Mouse (Mus musculus): ENCODE data around the gene Acsl3.

Gene Acsl3

DNA sequence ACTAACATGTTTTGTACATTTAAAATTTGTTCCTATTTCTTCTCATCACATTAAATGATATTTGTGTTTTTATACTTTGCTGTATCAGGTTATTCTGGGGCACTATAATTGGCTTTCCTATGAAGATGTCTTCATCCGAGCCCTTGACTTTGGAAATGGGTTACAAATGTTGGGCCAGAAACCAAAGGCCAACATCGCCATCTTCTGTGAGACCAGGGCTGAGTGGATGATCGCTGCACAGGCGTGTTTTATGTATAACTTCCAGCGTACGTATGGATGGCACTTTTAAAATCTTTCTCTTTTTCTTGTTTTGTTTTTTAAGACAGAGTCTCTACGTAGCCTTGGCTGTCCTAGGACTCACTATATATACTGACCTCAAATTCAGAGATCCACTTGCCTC, 30.5 kb downstream of the Acsl3 start:
- no peak for DNase-seq

DNA sequence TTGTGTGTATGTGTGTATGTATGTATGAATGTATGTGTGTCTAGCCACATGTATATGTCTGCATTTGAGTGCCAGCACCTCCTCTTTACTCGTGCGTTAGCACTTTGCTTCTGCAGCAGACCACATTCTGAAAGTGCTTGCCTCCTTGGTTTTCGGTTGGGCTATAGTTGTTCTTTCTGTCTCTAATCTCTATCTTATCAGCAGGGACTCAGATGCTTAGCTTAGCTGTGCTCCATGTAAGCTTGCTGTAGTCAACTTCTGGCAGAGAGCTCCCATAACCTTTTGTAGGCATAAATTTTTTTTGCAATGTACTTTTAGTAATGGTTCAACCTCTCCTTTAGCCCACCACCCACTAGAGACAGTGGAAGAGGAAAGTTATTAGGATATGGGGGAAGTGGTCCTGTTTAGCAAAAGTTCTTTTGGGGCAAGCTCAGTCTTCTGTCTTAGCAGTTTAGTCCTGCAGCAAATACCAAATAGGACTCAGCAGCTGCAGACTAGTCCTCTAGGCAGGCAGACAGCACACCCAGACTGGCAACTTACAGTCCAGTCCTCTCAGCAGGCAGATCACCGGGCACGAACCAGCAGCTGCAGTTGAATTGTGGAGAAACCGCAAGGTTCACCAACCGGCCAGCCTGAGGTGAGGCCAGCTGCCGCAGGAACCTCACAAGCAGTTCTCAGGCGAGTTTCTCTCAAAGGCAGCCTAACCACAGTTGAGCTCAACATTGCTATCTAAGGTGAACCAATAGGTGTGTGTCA, 37.1 kb downstream of the Acsl3 start:
- DNase-seq: no peak

DNA sequence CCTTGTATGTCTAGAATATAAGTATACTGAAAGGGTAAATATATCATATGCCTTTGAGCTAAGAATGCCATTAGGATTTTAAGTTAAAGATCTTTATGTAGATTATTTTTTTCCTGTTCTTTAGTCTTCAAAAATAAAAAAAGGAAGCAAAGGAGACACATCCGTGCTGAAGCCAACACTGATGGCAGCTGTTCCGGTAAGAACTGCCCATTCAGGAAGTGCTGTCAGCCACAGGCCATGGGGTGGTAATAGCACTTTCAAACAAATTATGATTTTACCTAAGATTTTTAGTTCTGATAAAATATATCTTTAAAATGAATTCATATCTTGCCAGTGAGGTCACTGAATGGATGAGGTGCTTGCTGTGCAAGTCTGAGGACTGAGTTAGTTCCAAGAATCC, 38.7 kb downstream of the Acsl3 start:
- no peak for DNase-seq

DNA sequence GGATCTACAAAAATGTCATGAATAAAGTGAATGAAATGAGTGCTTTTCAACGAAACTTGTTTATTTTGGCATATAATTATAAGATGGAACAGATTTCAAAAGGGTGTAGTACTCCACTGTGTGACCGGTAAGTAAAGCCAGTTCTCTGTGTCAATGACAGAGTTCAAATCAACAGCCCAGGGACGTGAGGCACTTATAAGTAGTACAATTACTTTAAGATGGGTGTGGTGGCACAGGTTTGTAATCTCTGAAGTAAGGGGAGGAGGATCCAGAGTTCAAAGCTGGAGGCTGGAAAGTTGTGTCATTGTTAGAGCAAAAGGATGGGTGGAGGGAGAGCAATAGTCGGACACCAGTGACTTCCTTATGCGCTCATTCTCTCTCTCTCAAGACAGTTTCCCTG, 39.3 kb downstream of the Acsl3 start:
- DNase-seq: no peak

DNA sequence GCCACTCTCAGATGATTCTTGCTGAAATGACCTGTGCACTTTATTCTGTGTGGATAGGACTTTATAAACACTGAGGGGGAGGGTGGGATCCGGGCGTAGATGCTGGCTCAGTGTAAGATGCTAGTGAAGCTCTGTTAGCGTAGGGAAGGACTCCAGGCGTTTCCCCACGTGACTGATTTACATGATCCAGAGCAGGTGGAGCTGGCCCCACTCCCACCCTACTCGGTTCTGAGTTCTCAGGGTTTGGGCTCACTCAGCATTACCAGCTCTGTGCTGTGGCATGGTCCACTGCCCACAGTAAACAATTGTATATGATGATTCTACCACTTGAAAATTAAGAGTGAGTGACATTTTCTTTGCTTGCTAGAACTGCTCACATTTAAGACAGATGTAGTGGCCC, 40.5 kb downstream of the Acsl3 start:
- no peak for DNase-seq

DNA sequence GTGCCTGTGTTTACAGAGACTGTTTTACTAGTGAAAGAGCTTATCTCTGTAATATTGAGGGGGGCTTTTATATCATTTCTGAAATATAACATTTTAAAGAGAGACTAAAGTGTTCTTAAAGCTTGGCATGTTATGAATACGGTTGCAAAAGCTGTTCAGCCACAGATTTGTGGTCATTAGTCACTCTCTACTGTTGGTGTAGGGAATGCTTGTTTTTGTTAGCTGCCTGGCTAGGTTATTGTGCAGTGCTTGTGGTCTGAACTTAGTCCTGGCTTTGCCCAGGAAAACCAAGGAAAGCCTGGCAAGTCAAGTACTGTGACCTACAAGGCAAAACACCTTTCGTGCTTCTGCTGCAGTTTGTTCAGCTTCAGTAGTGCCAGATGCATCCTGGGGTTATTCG, 44.1 kb downstream of the Acsl3 start:
- no peak for DNase-seq

DNA sequence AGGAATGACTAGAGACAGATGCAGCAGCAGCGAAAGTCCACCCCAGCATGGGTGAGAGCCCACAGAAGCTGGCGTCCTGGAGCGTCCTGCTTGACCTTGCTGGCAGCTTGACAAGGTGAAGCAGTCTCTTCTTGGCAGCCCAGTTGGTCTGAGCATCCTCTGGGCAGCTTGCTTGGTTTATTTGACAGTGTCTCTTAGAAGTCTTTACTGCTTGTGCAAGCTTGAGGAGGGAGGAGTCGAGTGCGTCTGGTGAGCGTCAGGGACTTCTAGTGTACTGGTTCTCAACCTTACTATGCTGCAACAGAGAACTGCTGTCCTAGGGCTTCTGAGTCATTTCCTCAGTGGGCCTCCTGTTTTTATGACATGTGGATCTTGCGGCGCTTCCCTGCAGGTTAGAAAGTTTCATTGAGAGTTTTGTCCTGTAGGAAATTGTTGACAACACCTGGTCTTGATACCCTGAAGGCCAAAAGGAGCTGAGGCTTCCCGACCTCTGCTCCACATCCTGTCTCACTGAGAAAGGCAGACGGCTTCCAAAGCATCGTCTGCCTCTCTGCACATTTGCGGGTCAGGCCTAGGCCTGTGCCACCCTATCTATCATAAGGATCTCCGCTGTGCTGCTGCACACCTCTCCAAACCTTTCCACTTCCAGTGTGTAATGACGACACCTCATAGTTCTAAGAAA, 44.8 kb downstream of the Acsl3 start:
- no peak for DNase-seq

DNA sequence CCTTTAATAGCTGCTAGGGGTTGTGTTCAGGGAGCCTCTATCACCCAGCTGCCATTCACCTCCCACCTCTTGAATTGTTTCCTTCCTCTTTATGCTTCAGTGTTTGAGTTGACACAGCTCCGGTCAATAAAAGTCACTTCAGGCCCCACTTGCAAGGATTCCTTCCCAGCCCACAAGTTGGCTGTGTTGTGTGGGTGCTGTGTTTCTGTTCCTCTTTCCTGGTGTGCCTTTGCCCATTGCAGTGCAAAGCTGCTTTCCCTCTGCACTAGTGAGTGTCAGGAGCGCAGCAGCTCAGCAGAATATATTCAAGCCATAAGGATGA, 45.3 kb downstream of the Acsl3 start:
- DNase-seq: no peak

DNA sequence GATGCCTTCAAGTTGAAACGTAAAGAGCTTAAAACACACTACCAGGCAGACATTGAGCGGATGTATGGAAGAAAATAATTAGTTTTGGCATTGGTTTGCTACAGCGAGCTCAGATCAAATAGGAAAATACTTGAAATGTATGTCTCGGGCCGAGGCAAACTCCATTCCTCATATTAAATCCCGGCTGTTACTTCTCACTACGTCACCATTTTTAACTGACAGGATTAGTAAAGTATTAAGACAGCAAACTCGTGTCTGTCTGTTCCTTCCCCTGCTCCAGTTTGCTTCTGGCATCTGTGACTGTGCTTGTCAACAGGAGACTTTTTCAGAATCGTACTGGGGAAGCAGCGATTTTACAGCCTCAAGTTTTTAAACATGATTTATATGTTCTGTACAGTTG, 48.7 kb downstream of the Acsl3 start:
- no peak for DNase-seq

DNA sequence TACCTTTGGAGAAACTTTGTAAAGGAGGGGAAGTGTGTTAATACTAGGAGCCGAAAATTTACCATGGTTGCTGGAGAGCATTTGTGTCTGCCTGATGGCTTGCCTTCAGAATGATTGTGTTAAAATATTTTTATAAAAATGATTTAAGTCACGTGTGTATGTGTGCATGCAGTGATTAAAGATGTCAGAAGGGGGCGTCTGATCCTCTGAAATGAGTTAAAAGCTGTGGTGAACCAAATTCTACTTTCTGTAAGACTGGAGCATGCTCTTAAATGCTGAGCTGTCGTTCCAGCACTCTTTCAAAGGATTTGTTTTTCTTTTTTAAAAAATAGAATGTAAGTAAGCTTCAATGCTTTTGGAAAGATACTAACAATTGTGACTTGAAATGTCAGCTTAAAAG, 49.7 kb downstream of the Acsl3 start:
- peak; percentile 9 for DNase-seq

DNA sequence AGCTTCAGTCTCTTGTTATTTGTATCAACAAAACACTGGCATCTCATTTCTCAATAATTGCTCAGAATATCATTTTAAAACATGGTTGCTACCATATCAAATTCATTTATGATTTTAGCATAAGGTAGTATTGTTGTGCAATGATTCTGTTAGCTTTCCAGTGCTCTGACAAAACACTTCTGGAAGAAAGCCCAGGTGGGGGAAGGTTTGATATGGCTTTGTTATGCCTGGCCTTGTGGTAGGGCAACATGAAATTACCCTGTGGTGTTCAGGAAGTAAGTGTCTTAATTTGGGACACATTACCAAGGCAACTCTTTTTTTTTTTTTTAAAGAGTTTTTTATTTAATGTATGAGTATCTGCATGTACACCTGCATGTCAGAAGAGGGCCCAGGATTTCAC, 52.4 kb downstream of the Acsl3 start:
- DNase-seq: no peak

DNA sequence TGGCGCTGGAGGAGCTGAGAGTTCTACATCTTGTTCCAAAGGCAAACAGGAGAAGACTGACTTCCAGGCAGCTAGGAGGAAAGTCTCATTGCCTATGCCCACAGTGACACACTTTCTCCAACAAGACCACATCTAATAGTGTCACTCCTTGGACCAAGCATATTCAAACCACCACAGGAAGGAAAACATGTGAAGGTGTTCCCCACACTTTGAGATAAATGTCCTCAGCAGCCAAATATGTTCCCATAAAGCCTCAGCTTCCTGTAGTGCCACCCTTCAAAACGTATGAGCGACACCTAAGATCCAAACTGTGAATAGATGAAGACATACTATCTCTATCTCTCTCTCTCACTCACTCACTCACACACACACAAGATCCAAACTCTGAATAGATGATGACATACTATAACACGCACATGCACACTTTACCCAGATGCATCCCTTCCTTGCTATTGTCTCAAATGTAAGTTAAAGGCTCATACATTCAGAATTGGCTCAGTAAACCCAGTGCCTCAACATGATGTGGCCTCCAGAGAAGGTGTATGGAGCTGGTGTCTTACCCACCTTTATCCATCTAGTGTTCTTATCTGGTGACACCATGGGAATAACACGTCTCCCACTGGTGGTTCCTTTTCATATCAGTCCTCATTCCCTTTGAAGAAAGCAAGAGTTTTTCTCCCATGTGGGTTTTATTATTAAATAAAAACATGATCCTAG, 53.1 kb downstream of the Acsl3 start:
- DNase-seq: no peak

DNA sequence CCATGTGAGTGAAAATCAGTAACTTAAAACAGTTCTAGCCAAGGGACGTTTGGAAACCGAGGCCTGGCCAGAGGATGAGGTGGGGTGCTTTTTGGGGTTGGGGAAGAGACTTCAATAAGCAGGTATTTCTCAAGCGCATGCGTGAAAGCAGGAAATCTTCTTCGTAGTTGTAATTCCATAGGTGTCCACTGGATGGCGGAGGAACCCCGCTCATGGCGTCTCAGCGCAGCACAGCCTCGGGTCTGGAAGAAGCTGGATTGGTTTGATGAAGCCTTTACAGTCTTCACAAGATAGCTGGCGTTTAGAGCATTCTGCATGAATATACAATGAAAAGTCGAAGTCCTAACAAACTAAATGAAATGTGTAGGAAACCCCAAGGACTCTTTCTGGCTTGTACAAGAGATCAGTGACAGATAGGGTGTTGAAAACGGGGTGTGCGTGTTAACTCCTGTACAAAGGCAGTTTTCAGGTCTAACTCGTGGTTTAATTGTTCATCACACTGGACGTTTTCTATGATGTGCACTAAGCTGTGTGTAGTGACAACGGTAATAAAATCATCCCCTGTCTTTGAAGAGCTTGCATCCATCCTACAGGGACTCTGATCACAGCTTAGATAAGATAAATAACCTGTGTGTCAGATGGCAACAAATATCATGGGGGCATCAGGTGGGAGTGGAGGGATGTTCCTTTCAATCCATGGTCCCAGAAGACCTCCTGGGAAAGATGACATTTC, 67.0 kb downstream of the Acsl3 start:
- DNase-seq: peak; percentile 80

DNA sequence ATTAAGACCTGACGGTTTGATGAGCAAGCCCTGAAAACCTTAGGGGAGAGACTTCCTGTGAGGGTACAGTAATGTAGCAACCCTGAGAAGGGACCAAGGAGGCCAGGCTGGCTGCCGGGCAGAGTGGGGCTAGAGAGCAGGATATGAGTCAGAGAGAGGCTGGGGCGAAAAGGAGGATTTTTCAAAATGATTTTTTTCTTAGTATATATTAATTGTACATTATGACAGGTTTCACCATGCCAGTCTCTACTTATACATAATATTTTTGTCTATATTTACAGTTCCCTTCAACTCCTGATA, 67.5 kb downstream of the Acsl3 start:
- no peak for DNase-seq

DNA sequence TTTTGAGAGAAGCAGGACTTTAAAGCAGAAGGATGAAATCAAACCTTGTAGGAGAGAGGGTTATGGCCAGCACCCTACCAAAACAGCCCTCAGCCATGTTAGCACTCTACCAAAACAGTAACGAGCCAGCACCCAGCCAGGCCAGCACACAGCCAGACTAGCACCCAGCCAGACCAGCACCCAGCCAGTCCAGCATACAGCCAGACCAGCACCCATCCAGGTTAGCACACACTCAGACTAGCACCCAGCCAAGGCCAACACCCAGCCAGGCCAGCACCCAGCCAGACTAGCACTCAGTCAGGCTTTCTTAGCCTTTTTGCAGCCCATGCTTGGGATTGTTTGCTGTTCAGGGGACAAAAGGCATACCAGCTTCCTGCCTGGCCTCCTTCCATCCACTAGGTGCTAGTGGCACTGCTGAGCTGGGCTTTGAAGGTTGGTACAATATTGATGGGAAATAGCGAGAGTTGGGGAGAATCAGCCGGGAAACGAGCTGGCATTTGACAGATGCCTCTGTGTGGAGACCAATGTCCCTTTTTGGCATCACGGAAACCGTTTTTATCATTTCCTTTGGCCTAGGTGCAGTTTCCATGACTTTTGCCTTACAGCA, 68.1 kb downstream of the Acsl3 start:
- DNase-seq: no peak

DNA sequence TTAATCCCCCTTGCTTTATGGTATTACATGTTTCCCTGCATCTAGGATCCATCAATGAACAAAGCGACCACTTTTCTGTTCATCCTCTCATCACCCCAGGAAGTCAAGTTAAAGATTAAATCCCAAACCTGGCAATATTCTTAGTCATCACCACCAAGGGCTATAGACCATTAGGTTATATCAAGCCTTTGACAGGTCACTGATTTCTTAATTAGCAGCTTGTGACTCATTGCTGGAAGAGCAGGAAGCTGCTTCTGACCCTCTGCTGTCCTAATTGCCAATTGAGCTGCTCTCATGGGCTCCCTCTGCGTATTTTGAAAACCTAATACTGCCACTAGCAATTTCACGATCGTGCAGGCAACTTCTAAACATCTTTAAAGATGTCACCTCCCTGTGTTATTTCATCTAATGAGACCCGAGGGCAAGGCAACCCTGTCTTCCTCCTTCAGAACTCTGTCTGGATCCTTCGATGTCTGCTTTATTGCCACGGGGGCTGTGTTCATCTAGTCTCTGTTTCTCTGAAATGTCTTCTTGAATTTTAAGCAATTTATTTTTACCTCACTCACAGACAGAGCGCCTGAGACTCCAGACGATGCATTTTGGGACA, 72.6 kb downstream of the Acsl3 start:
- DNase-seq: no peak

DNA sequence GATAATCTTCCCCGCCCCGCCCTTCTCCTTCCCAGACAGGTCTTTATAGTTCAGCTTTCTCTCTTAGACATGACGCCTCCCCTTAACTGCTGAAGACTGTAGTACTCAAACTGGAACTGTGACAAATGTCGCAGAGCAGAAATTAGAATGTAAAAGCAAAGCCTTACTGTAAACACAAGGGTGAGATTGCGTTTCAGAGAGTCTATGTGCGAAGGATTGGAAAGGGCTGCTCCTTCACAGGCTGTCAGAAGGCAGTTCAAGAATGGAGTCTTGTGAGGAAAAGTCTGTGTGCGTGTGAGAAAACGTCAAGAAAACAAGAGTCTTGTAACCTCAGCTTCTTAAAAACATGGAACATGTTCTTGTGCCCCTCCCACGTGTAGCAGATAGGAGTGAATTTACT, 74.7 kb downstream of the Acsl3 start:
- no peak for DNase-seq

DNA sequence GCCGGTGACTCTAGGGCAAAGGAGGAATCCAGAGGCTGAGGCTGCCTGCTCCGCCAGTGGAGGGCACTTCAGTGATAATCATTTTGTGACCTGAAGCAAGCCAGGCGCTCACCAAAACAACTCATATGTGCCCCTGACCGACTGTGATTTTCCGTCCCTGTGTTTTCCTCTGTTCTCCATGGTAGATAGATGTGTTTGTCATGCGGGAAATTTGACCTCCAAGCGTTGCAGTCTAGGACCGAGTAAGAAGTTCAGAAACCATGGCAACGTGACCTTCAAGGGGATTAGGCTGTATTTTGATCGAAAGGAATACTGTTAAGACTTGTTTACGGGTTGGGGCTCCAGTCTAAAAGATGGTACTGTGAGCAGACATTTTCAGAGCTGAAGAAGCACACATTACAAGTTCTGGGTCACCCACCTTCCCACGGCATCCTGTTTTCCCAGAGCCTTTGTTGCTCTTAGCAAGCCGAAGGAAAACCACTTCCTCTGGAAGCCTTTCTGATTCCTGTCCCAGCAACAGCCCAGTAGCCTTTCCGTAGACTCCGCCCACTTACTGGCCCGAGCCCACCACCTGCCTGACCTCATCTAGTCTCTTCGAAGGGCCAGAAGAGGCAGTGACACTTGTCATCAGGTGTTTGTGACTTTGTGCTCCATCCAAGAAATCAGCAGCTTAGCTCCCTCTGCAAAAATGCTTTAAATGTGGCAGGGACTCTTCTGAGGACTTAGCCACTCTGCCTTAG, 76.8 kb downstream of the Acsl3 start:
- no peak for DNase-seq

DNA sequence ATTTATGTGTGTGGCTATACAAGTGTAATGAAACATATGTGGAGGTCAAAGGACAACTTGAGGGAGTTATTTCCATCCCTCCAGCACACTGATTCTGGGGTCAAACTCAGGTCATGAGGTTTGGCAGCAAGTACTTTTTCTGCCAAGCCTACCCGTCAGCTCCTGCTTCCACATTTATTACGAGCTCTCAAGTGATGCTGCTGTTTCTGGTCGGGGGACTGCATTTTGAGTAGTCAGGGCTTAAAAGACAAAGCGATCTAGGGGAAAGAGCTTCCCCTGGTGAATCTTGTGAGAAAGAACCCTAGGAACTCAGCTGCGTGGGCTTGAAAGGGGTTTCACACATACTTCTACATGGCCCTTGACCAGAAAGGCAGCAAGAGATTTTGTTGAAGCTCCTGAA, 80.0 kb downstream of the Acsl3 start:
- DNase-seq: no peak

DNA sequence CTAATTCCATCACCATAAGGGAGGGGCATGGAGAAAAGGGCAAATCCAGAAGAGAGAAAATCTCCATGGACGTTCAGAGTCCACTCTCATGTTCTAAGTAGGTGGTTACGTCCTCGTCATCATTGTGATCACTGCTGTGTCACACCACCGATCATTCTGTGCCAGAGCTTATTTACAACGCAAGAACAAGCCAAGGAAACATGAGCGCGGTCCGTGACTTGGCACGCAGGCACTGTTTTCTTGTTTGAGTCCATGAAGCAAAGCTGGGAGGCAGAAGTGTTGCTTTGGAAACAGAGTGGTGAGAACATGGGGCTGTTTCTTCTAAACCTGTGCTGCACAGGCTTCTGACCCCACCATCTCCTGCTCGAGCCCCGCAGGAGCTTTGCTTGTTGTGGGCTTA, 83.1 kb downstream of the Acsl3 start:
- no peak for DNase-seq

DNA sequence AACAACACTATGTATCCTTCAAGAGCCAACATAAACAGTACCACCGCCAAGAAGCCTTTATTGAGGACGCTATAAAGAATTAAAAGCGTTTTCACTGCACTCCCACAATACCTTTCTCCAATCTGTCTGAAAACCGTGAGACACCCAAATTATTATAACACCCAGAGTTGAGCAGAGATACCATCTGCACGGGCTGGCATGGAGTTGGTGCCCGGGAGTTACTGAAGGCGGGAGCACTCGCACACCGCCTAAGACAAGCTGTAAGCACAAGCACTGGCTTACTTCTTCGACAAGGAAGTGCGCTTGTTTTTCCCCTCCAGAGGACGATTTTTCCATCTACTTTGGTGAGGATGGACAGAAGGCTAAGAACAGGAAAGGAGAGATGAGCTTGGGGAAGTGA, 84.6 kb downstream of the Acsl3 start:
- no peak for DNase-seq

DNA sequence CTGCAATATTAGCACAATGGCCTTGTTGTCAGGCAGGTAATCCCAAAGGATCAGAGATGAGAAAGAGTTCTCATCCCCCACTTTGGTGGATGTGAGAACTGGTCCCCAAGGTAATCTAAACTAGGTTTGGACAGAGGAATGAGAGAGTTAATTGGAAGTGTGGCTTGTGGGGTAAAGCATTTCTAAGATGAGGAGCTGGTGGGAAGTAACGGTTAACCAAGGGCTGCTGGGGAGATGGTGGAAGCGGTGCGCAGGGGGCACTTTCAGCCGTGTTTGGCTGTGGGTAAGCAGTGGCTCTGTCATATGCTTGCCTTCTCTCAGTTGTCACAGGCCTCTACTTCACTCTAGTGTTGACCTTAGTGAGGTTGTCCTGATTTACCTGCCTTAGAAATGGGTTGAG, 85.7 kb downstream of the Acsl3 start:
- DNase-seq: no peak
